Mouse (Mus musculus) limb, embryonic 14.5 days (tissue): ENCODE data around the gene Dmc1. TPM values are rescaled to one million over a fixed set of nuclear protein-coding genes. Genes with fewer than 3 reads are reported as not detected.

Experiments used
- ATAC-seq: fragments of 200-750 bp; cut with Nextera tagmentation; 2 replicates; pipeline ENCODE4 v1.8.0; 2017; ENCODE audit warnings: low read depth, moderate number of reproducible peaks, moderate TSS enrichment; ENCODE audit not compliant: low FRiP score
- DNase-seq: peaks from one replicate; pipeline ENCODE4 v3.0.0-alpha.2; 2015; ENCODE audit warnings: low spot score
- H3K27ac ChIP-seq: fragments of 300-500 bp; sonication (generic); replicated peaks from 2 replicates; pipeline ENCODE4 v1.5.1; 2014; ENCODE audit warnings: low read depth, mild to moderate bottlenecking, low read length, moderate library complexity, mixed read lengths
- H3K27me3 ChIP-seq: fragments of 300-500 bp; sonication (generic); 2 replicates; pipeline ENCODE4 v1.6.1; 2014; ENCODE audit warnings: low read length, mixed read lengths; ENCODE audit not compliant: control insufficient read depth, insufficient read depth
- H3K36me3 ChIP-seq: fragments of 300-500 bp; sonication (generic); 2 replicates; pipeline ENCODE4 v1.6.1; 2014; ENCODE audit warnings: mild to moderate bottlenecking, low read length, moderate library complexity, mixed read lengths; ENCODE audit not compliant: control insufficient read depth, insufficient read depth
- H3K4me1 ChIP-seq: fragments of 300-500 bp; sonication (generic); 2 replicates; pipeline ENCODE4 v1.6.1; 2014; ENCODE audit warnings: antibody characterized with exemption, low read length, mixed read lengths; ENCODE audit not compliant: control insufficient read depth, insufficient read depth
- H3K4me2 ChIP-seq: fragments of 300-500 bp; sonication (generic); replicated peaks from 2 replicates; pipeline ENCODE4 v1.6.1; 2014; ENCODE audit warnings: low read depth, mild to moderate bottlenecking, low read length, moderate library complexity; ENCODE audit not compliant: severe bottlenecking
- H3K4me3 ChIP-seq: fragments of 300-500 bp; sonication (generic); replicated peaks from 2 replicates; pipeline ENCODE4 v1.5.1; 2014; ENCODE audit warnings: low read length
- H3K9ac ChIP-seq: fragments of 300-500 bp; sonication (generic); 2 replicates; pipeline ENCODE4 v1.6.1; 2014; ENCODE audit warnings: mild to moderate bottlenecking, low read depth, low read length, moderate library complexity; ENCODE audit not compliant: severe bottlenecking
- H3K9me3 ChIP-seq: fragments of 300-500 bp; sonication (generic); 2 replicates; pipeline ENCODE4 v1.6.1; 2016; ENCODE audit warnings: low read length; ENCODE audit not compliant: control insufficient read depth
- POLR2A ChIP-seq: fragments of 200-500 bp; IDR thresholded peaks from 2 replicates; pipeline ENCODE4 v1.8.0; 2012; ENCODE audit warnings: inconsistent platforms, mild to moderate bottlenecking, moderate library complexity, borderline replicate concordance; ENCODE audit not compliant: insufficient read depth, insufficient read length; ENCODE audit errors: extremely low read depth
- WGBS: fragments of 180-500 bp; shearing (Covaris S2); extraction: QIAGEN DNeasy Blood & Tissue Kit; methylation state at CpG from one replicate; pipeline ENCODE4 v1.1.7; 2014; 5-methylcytosine and 5-hydroxymethylcytosine counted together
- polyA plus RNA-seq, 2 experiments: library from polyadenylated mRNA; depleted of rRNA in 1 of 2; stranded (reverse) in 1 of 2; unstranded in 1 of 2; fragments of >200 nt; fragmentation: Nextera tagmentation in 1 of 2; extraction: Ambion mirVana in 1 of 2; gene quantifications; 2 replicates each; pipeline versions ENCODE4 v1.2.1 to v1.2.3; 2012 to 2014

Gene Dmc1
- polyA plus RNA-seq, 2 experiments: 2.6 to 13.6 TPM

DNA sequence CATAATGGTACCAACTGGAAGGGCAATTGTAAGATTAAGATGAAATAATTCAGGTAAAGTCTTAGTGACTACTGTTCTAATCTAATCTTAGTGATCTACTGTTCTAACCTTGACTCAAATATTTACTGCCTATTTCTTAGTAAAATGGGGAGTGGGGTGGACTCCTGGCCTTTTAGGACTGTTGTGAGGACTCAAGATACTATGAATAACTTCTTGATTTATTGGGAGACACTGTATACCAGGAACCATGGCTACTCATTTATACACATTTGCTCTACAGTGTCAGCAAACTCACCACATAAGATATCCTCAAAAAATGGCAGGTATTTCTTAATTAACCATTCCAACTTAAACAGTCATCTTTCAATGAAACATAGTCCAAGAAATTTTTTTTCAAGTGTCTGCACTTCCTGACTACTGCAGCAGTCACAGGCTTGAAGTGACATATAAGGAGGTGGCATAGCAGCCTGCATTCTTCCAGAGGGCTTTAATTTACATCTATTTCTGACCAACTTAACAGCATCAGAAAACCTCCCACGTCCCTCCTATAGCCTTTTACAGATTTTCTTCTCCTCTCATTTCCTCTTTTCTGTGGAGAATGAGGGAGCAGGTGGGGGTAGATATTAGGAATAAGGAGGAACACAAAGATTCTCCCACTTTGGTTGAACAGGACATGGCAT lies 29.2 kb downstream of the Dmc1 start:
- ATAC-seq (no peak), DNase-seq (no peak)
- no peak overlapping the region for H3K9ac ChIP-seq
- H3K9me3 ChIP-seq: no peaks in the 10 kb centered on the region
- H3K27me3 ChIP-seq: no peaks in the 10 kb centered on the region
- no peak overlapping the region for H3K27ac ChIP-seq
- WGBS: 55% methylated on average over 1 of the region's 1 CpGs
- no peaks in the 10 kb centered on the region for H3K4me1 ChIP-seq
- no peak overlapping the region for H3K4me2 ChIP-seq
- H3K4me3 ChIP-seq: no peak overlapping the region
- TF ChIP-seq POLR2A: no peak
- H3K36me3 ChIP-seq: no peaks in the 10 kb centered on the region

DNA sequence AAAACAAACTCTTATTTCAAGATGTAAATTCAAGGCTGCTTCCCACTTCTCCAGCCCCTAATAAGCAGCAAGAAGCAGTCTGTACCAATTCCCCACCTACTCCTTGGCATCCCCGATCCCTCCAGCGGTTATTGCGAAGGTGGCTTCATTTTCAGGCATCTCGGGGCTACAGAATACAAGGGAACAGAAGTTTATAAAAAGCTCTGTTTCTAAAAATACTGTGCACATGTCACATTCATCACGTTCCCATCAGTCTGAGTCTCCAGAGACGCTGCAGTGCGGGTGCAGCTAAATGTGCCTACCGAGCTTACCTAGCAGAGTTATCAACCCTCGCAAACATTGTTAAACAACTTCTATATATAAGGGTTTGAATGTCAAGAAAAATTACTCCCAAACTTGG lies 42.5 kb downstream of the Dmc1 start:
- TF ChIP-seq POLR2A: no peak
- Histone ChIP-seq H3K9ac (no peak overlapping the region), H3K9me3 (no peaks in the 10 kb centered on the region), H3K4me3 (no peak overlapping the region), H3K27ac (no peak overlapping the region), H3K4me2 (no peak overlapping the region), H3K27me3 (no peaks in the 10 kb centered on the region), H3K36me3 (no peaks in the 10 kb centered on the region), H3K4me1 (no peaks in the 10 kb centered on the region)
- 73% methylated on average over 9 of the region's 9 CpGs for WGBS
- DNase-seq: no peak
- ATAC-seq: no peak

DNA sequence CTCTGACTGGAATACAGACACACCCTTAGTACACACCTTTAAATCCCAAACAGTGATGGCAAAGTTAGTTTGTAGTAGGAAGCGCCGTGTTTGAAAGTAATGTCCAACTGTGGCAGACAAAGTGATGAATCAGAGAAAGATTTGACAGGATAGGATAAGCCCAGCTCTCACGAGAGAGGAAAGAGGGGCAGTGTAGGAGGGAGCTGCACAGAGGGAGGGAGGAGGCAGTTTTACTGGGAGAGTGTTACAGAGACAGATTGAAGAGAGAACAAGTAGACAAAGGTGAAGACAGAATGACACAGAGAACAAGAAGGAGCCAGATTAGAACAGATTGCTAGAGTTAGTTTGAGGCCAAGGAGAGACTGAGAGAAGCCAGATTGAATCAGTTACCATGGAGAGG lies 45.3 kb downstream of the Dmc1 start:
- ATAC-seq (no peak), DNase-seq (no peak)
- Histone ChIP-seq H3K36me3 (no peaks in the 10 kb centered on the region), H3K4me2 (no peak overlapping the region), H3K4me1 (no peaks in the 10 kb centered on the region), H3K4me3 (no peak overlapping the region), H3K9me3 (no peaks in the 10 kb centered on the region), H3K27me3 (no peaks in the 10 kb centered on the region), H3K27ac (no peak overlapping the region), H3K9ac (no peak overlapping the region)
- WGBS: 76% methylated on average over 3 of the region's 3 CpGs
- no peak for TF ChIP-seq POLR2A

DNA sequence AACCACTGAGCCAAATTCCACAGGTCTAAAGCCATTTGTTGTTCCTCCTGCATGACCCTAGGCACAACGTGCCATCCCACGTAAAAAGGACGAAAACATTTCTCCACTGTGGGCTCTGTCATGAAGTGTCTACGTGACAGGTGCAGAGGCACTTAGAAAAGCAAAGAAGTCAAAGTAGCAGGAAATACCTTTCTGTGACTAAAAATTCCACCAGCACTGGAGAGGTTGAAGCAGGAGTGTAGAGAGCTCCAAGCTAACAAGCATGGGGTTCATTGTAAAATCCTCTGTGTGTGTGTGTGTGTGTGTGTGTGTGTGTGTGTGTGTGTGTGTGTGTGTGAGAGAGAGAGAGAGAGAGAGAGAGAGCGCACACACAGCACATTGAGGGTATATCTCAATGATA lies 52.3 kb downstream of the Dmc1 start:
- ATAC-seq: no peak
- no peaks in the 10 kb centered on the region for H3K9me3 ChIP-seq
- 75% methylated on average over 5 of the region's 5 CpGs for WGBS

DNA sequence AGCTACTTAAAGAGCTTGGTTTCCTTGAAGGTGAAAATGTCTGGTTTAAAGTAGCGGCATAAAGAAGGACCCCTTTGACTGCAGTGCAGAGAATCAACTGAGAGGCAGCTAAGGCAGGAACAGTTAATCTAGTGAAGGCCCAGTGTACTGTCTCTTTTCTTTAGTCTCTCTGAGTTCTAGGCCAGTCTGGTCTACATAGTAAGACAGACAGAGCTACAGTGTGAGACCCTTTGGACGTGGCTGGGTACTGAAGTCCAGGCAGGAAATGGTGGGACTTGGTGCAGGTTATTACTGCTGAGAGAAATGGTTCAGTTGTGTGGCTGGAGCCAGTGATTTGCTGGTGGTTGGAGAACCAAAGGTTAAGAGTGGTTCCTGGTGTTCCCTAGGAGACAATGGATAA lies 56.7 kb downstream of the Dmc1 start:
- no peaks in the 10 kb centered on the region for H3K27me3 ChIP-seq
- H3K27ac ChIP-seq: no peak overlapping the region
- 96% methylated on average over 2 of the region's 2 CpGs for WGBS
- no peak overlapping the region for H3K9ac ChIP-seq
- H3K9me3 ChIP-seq: no peaks in the 10 kb centered on the region
- peaks cover 16% of the 10 kb centered on the region for H3K36me3 ChIP-seq
- no peak overlapping the region for H3K4me3 ChIP-seq
- TF ChIP-seq POLR2A: no peak
- ATAC-seq (no peak), DNase-seq (no peak)
- no peak overlapping the region for H3K4me2 ChIP-seq
- H3K4me1 ChIP-seq: peaks cover 12% of the 10 kb centered on the region

More for the DNA sequence above, 52.3 kb downstream of the Dmc1 start:
- Histone ChIP-seq H3K4me3 (no peak overlapping the region), H3K4me1 (no peaks in the 10 kb centered on the region), H3K4me2 (no peak overlapping the region), H3K9ac (no peak overlapping the region), H3K36me3 (no peaks in the 10 kb centered on the region), H3K27me3 (no peaks in the 10 kb centered on the region), H3K27ac (no peak overlapping the region)
- no peak for TF ChIP-seq POLR2A
- DNase-seq: no peak
